Mouse (Mus musculus) liver, adult 2 months (tissue): ENCODE data around the gene Memo1.

Experiments
- CTCF ChIP-seq: fragments of 200-500 bp; IDR thresholded peaks from 2 replicates; pipeline ENCODE4 v1.5.1; 2011; ENCODE audit warnings: low read depth, low read length, control low read depth
- POLR2A ChIP-seq: fragments of 200-500 bp; IDR thresholded peaks from 2 replicates; pipeline ENCODE4 v1.6.1; 2011; ENCODE audit warnings: low read length, control low read depth; ENCODE audit not compliant: insufficient read depth; ENCODE audit errors: extremely low read depth

DNA sequence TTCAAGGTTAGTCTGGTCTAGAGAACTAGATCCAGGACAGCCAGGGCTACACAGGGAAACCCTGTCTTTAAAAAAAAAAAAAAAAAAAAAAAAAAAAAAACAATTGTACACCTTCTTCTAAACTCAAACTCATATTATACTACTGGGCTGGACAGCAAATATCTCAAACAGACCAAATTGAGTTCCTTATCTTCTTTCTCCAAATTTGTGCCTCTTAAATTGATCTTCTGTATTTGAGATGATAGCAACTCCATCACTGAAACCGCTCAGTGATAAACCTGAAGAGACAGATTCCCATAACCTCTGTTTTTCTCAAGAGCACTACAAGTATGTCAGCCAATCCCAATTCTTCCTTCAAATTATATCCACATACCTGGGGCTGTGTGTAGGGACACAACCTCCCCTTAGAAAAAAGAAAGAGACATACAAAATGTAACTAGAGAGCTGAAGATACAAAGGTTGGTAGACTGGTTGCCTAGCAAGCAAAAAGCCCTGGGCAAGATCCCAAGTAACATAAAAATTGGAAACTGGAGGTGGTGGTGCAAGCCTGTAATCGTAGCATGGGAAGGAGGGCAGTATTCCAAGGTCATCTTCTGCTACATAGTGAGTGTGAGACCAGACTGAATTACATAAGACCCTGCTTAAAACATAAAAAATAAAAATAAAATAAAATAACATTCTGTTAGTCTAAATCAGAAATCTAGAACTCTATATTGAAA is 10.8 kb downstream of the Memo1 start:
- no peak for TF ChIP-seq POLR2A
- no peak for TF ChIP-seq CTCF
